Mouse (Mus musculus) ES-E14 (cell line): ENCODE measurements at regions not wholly inside any gene's neighbourhood (a gene's known extent, or its start where the extent isn't known, plus 50 kb on each side); places are given as distances from the start of the nearest gene placed in this dataset.

Source experiments
- DNase-seq: peaks from one replicate; pipeline ENCODE4 v3.0.0-alpha.2; 2013; ENCODE audit warnings: low read depth, low spot score
- H3K27ac ChIP-seq: 2 replicates; pipeline ENCODE4 v1.5.1; 2012; ENCODE audit warnings: low read depth, mild to moderate bottlenecking, low read length, moderate library complexity, mixed read lengths; ENCODE audit not compliant: poor library complexity, insufficient read depth, severe bottlenecking
- H3K36me3 ChIP-seq: 2 replicates; pipeline ENCODE4 v1.6.1; 2012; ENCODE audit warnings: mild to moderate bottlenecking, low read length, moderate library complexity, mixed read lengths; ENCODE audit not compliant: control insufficient read depth, poor library complexity, insufficient read depth, severe bottlenecking
- H3K4me1 ChIP-seq, 2 experiments: fragments of 150-350 bp in 1 of 2; sonication (generic) in 1 of 2; 2 replicates each; pipeline ENCODE4 v1.6.1; 2012; ENCODE audit warnings: low read length in 2 of 2, mild to moderate bottlenecking in 1 of 2, mixed read lengths in 1 of 2; ENCODE audit not compliant: control insufficient read depth in 2 of 2, insufficient read depth in 2 of 2, poor library complexity in 1 of 2
- H3K4me3 ChIP-seq, 2 experiments: fragments of 150-350 bp in 1 of 2; sonication (generic) in 1 of 2; 2 replicates each; pipeline ENCODE4 v1.5.1; 2012; ENCODE audit warnings: low read length in 2 of 2, low read depth in 1 of 2, mild to moderate bottlenecking in 1 of 2, mixed read lengths in 1 of 2; ENCODE audit not compliant: insufficient read depth in 1 of 2, poor library complexity in 1 of 2, severe bottlenecking in 1 of 2
- H3K9ac ChIP-seq: 2 replicates; pipeline ENCODE4 v1.6.1; 2012; ENCODE audit warnings: low read depth, mild to moderate bottlenecking, low read length, mixed read lengths; ENCODE audit not compliant: poor library complexity, insufficient read depth, severe bottlenecking
- H3K9me3 ChIP-seq: fragments of 150-350 bp; sonication (generic); 2 replicates; pipeline ENCODE4 v1.6.1; 2012; ENCODE audit warnings: low read depth, mild to moderate bottlenecking, low read length; ENCODE audit not compliant: control insufficient read depth, insufficient read depth
- CHD2 ChIP-seq: IDR thresholded peaks from 2 replicates; pipeline ENCODE4 v1.6.1; 2014; ENCODE audit warnings: mild to moderate bottlenecking, low read depth, low read length, inconsistent platforms
- HCFC1 ChIP-seq: IDR thresholded peaks from 2 replicates; pipeline ENCODE4 v1.6.1; 2012; ENCODE audit warnings: low read length, inconsistent platforms, borderline replicate concordance; ENCODE audit not compliant: insufficient read depth
- MAFK ChIP-seq: IDR thresholded peaks from 2 replicates; pipeline ENCODE4 v1.6.1; 2014; ENCODE audit warnings: mild to moderate bottlenecking, low read depth, low read length, inconsistent platforms; ENCODE audit not compliant: insufficient read depth
- ZC3H11A ChIP-seq: IDR thresholded peaks from 2 replicates; pipeline ENCODE4 v1.6.1; 2012; ENCODE audit warnings: low read depth, mild to moderate bottlenecking, inconsistent platforms, low read length, borderline replicate concordance
- ZNF384 ChIP-seq: IDR thresholded peaks from 2 replicates; pipeline ENCODE4 v1.6.1; 2012; ENCODE audit warnings: low read depth, low read length, inconsistent platforms
- in situ Hi-C, 2 experiments: fragments of 600-800 bp; cut with MboI; formaldehyde crosslinking; loops; one replicate each; pipeline ENCODE4 v1.15.1; 2025; ENCODE audit warnings: low sequenced_read_pairs in 2 of 2, inconsistent platforms in 1 of 2; ENCODE audit not compliant: unreplicated experiment in 2 of 2

DNA sequence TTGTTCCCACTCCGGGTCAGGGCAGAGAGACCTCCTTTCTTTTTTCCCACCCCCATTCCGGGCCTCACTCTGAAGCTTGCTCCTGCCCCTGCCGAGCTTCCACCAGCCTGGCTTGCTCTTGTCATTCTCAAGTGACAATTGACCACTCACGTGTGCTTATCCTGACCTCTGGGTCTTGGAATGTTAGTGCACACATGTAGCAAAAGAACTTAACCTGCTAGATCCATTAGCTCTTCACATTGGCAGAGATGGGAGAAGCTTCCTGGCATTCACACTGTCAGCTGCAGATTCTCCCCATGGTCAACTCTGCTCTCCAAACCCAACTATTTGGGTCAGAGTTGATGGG is 199.6 kb downstream of the Ets1 start:
- DNase-seq: no peak
- Histone ChIP-seq H3K36me3 (no peaks in the 10 kb centered on the region), H3K9me3 (no peaks in the 10 kb centered on the region), H3K27ac (no peak overlapping the region), H3K4me3 (no peak overlapping the region), H3K4me1 (no peaks in the 10 kb centered on the region), H3K9ac (no peak overlapping the region)
- in situ Hi-C loops: no loop called here
- TF ChIP-seq MAFK (no peak), ZNF384 (no peak), HCFC1 (no peak), CHD2 (no peak), ZC3H11A (no peak)

DNA sequence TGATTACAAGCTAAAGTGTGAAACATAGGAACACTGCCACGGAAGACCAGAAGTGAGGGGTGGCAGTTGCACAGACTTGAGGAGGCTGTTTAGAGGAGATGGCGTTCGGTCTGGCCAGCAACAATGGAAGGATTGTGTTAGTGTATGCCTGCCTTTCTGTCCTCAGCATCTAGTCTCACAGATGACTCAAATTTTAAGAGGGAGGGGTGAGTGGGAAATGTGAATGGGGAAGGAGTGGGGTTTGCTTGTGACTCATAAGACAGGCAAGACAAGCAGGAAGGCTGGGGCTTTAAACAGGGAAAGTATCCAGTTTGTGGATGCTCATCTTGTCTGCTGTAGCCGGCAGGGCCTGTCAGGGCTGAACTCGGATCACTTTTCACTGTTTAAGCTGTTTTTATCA is 200.3 kb downstream of the Ets1 start:
- TF ChIP-seq HCFC1 (no peak), MAFK (no peak), CHD2 (no peak), ZNF384 (no peak), ZC3H11A (no peak)
- H3K4me1 ChIP-seq: no peaks in the 10 kb centered on the region
- no peak overlapping the region for H3K9ac ChIP-seq
- H3K27ac ChIP-seq: no peak overlapping the region
- in situ Hi-C loops: no loop called here
- H3K4me3 ChIP-seq: no peak overlapping the region
- no peaks in the 10 kb centered on the region for H3K9me3 ChIP-seq
- H3K36me3 ChIP-seq: no peaks in the 10 kb centered on the region
- no peak for DNase-seq

DNA sequence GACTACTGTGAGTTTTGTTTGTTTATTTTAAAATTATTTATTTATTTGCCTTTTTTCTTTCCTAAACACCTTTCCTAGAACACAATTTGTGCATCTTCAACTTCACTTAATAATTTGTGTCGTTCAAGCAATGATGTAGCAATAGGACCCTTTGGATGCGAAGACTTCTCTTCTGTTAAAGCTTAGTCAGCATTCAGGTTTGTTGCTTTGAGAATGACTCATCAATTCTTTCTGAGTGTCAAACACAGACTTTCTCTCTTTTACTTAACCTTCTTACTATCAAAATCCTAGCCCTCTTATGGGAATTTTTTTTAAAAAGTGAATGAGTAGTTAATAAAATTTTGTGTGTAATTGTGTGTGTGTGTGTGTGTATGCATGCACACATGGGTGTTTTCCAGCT is 211.3 kb downstream of the Ets1 start:
- H3K4me3 ChIP-seq: no peak overlapping the region
- DNase-seq: no peak
- in situ Hi-C loops: no loop called here
- H3K9ac ChIP-seq: no peak overlapping the region
- H3K4me1 ChIP-seq: no peaks in the 10 kb centered on the region
- H3K36me3 ChIP-seq: no peaks in the 10 kb centered on the region
- no peaks in the 10 kb centered on the region for H3K9me3 ChIP-seq
- H3K27ac ChIP-seq: no peak overlapping the region
- TF ChIP-seq CHD2: no peak
- TF ChIP-seq MAFK: peak; percentile 45; the same call in 1 of the 2 replicates

DNA sequence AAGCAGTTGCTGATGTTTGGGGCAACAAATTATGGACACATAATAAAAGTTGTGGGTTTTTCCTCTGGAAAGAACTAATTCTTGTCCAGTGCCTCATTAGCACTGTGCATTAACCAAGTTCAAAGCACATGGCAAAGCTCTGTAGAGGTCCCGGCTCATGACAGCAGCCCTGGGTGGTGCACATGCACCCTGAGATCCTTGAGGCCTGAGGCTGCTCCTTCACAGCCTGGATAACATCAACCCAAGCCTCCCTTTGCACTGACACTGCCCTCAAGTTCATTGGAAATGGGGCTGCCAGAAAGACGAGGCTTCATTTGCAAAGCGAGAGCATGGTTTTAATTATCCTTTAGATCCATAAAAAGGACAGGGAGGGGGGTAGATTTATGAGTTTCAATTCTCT is 216.3 kb downstream of the Ets1 start:
- no peaks in the 10 kb centered on the region for H3K4me1 ChIP-seq
- H3K27ac ChIP-seq: no peak overlapping the region
- TF ChIP-seq ZNF384: no peak
- TF ChIP-seq CHD2: no peak
- no peak for TF ChIP-seq HCFC1
- no peak for TF ChIP-seq ZC3H11A
- no peak for TF ChIP-seq MAFK
- in situ Hi-C loops: no loop called here
- H3K9ac ChIP-seq: no peak overlapping the region
- no peak for DNase-seq
- no peak overlapping the region for H3K4me3 ChIP-seq
- no peaks in the 10 kb centered on the region for H3K9me3 ChIP-seq
- H3K36me3 ChIP-seq: no peaks in the 10 kb centered on the region

DNA sequence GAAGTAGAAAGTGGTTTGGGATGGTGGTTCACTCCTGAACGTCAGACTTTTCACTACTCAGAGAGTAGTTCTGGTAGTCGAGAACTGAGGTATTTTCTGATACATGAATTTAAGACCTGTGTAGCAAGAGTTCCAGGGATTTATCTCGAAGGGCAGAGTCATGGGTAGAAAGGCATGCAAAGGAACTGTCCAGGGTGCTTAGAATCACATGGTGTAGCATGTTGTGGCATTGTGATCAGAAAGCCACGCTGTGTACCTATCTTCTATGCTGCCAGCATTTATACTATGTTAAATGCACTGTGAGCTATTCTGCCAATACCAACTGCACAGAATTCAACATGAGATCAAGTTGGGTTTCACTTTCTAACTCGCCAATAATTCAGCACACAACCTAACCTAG is 227.3 kb downstream of the Ets1 start:
- H3K4me1 ChIP-seq: no peaks in the 10 kb centered on the region
- in situ Hi-C loops: no loop called here

More for the DNA sequence above, 227.3 kb downstream of the Ets1 start:
- Histone ChIP-seq H3K9ac (no peak overlapping the region), H3K9me3 (no peaks in the 10 kb centered on the region), H3K4me3 (no peak overlapping the region), H3K27ac (no peak overlapping the region), H3K36me3 (no peaks in the 10 kb centered on the region)
- TF ChIP-seq ZC3H11A (no peak), ZNF384 (no peak), CHD2 (no peak), HCFC1 (no peak), MAFK (no peak)
- peak; percentile 8 for DNase-seq
